Mouse (Mus musculus): ENCODE data around the gene Gm20388. TPM values are rescaled to one million over a fixed set of nuclear protein-coding genes. Genes with fewer than 3 reads are reported as not detected.

The Gm20388 gene
- polyA plus RNA-seq, 1 experiment from 2014 or later, result 1.7 TPM

GRCm38 (mm10) chr8:122260755-122261154, 2350.1 kb downstream of the Gm20388 start:
- Histone ChIP-seq H3K9me3 (no peaks in the 10 kb centered on the region), H3K27ac (no peak overlapping the region; the same call in 1 of the 2 replicates), H3K36me3 (no peaks in the 10 kb centered on the region), H3K4me1 (replicated peaks) (peaks cover 32% of the 10 kb centered on the region), H3K27me3 (ENCODE audit: insufficient read depth, poor library complexity, severe bottlenecking) (peaks cover 50% of the 10 kb centered on the region), H3K4me3 (no peak overlapping the region)
- 51% methylated on average over 9 of the region's 9 CpGs for WGBS
- no peak for DNase-seq (ENCODE audit: low spot score)

- H3K36me3 ChIP-seq, result no peaks in the 10 kb centered on the region
- no peaks in the 10 kb centered on the region for H3K9me3 ChIP-seq
- H3K27me3 ChIP-seq (ENCODE audit: insufficient read depth, poor library complexity, severe bottlenecking), result peaks cover 71% of the 10 kb centered on the region
- H3K4me1 ChIP-seq (replicated peaks), result peaks cover 31% of the 10 kb centered on the region
- no peak overlapping the region for H3K4me3 ChIP-seq
- 67% methylated on average over 16 of the region's 16 CpGs for WGBS
- DNase-seq (ENCODE audit: low spot score), result no peak
- H3K27ac ChIP-seq, result no peak overlapping the region
Measured at GRCm38 (mm10) chr8:122262835-122263234, 2352.2 kb downstream of the Gm20388 start.

- 31% methylated on average over 9 of the region's 9 CpGs for WGBS
- DNase-seq (ENCODE audit: low spot score), result no peak
Measured at GRCm38 (mm10) chr8:122264243-122264642, 2353.6 kb downstream of the Gm20388 start.

GRCm38 (mm10) chr8:122265522-122265921, 2354.9 kb downstream of the Gm20388 start:
- no peak for DNase-seq (ENCODE audit: low spot score)
- H3K36me3 ChIP-seq, result no peaks in the 10 kb centered on the region
- peaks cover 45% of the 10 kb centered on the region for H3K4me1 ChIP-seq (replicated peaks)
- no peaks in the 10 kb centered on the region for H3K9me3 ChIP-seq
- WGBS, result 89% methylated on average over 8 of the region's 8 CpGs
- peak overlapping the region; percentile 16; the same call in 1 of the 2 replicates for H3K27ac ChIP-seq
- no peak overlapping the region for H3K4me3 ChIP-seq
- peaks cover 93% of the 10 kb centered on the region for H3K27me3 ChIP-seq (ENCODE audit: insufficient read depth, poor library complexity, severe bottlenecking)

More at GRCm38 (mm10) chr8:122264243-122264642, 2353.6 kb downstream of the Gm20388 start:
- no peak overlapping the region for H3K4me3 ChIP-seq
- no peaks in the 10 kb centered on the region for H3K9me3 ChIP-seq
- H3K27ac ChIP-seq, result peak overlapping the region; percentile 23; the same call in 1 of the 2 replicates
- H3K36me3 ChIP-seq, result no peaks in the 10 kb centered on the region
- peaks cover 85% of the 10 kb centered on the region for H3K27me3 ChIP-seq (ENCODE audit: insufficient read depth, poor library complexity, severe bottlenecking)
- H3K4me1 ChIP-seq (replicated peaks), result peaks cover 39% of the 10 kb centered on the region

GRCm38 (mm10) chr8:122266867-122267266, 2356.2 kb downstream of the Gm20388 start:
- Histone ChIP-seq H3K27me3 (ENCODE audit: insufficient read depth, poor library complexity, severe bottlenecking) (peaks cover 96% of the 10 kb centered on the region), H3K9me3 (no peaks in the 10 kb centered on the region), H3K36me3 (no peaks in the 10 kb centered on the region), H3K27ac (no peak overlapping the region), H3K4me3 (no peak overlapping the region), H3K4me1 (replicated peaks) (peaks cover 38% of the 10 kb centered on the region)
- WGBS, result 49% methylated on average over 13 of the region's 13 CpGs
- DNase-seq (ENCODE audit: low spot score), result no peak

GRCm38 (mm10) chr8:122268861-122269260, 2358.2 kb downstream of the Gm20388 start:
- 62% methylated on average over 24 of the region's 24 CpGs for WGBS
- Histone ChIP-seq H3K27me3 (ENCODE audit: insufficient read depth, poor library complexity, severe bottlenecking) (peaks cover 85% of the 10 kb centered on the region), H3K4me3 (peak overlapping the region; percentile 55), H3K9me3 (no peaks in the 10 kb centered on the region), H3K27ac (peak overlapping the region; percentile 86), H3K36me3 (no peaks in the 10 kb centered on the region), H3K4me1 (replicated peaks) (peaks cover 38% of the 10 kb centered on the region)
- DNase-seq (ENCODE audit: low spot score), result no peak

GRCm38 (mm10) chr8:122269404-122269803, 2358.8 kb downstream of the Gm20388 start:
- WGBS, result 6% methylated on average over 21 of the region's 21 CpGs
- Histone ChIP-seq H3K4me1 (replicated peaks) (peaks cover 38% of the 10 kb centered on the region), H3K27me3 (ENCODE audit: insufficient read depth, poor library complexity, severe bottlenecking) (peaks cover 86% of the 10 kb centered on the region), H3K9me3 (no peaks in the 10 kb centered on the region), H3K4me3 (peak overlapping the region; percentile 55), H3K36me3 (no peaks in the 10 kb centered on the region), H3K27ac (peak overlapping the region; percentile 86)
- DNase-seq (ENCODE audit: low spot score), result peak; percentile 82

- no peaks in the 10 kb centered on the region for H3K9me3 ChIP-seq
- peaks cover 44% of the 10 kb centered on the region for H3K4me1 ChIP-seq (replicated peaks)
- H3K27me3 ChIP-seq (ENCODE audit: insufficient read depth, poor library complexity, severe bottlenecking), result peaks cover 87% of the 10 kb centered on the region
- no peaks in the 10 kb centered on the region for H3K36me3 ChIP-seq
- no peak overlapping the region for H3K4me3 ChIP-seq
- H3K27ac ChIP-seq, result no peak overlapping the region; the same call in 1 of the 2 replicates
- DNase-seq (ENCODE audit: low spot score), result no peak
- 70% methylated on average over 7 of the region's 7 CpGs for WGBS
Measured at GRCm38 (mm10) chr8:122270555-122270954, 2359.9 kb downstream of the Gm20388 start.

GRCm38 (mm10) chr8:122273152-122273551, 2362.5 kb downstream of the Gm20388 start:
- peaks cover 71% of the 10 kb centered on the region for H3K27me3 ChIP-seq (ENCODE audit: insufficient read depth, poor library complexity, severe bottlenecking)
- peak; percentile 83 for DNase-seq (ENCODE audit: low spot score)
- no peak overlapping the region for H3K27ac ChIP-seq
- peaks cover 61% of the 10 kb centered on the region for H3K4me1 ChIP-seq (replicated peaks)
- H3K36me3 ChIP-seq, result no peaks in the 10 kb centered on the region
- 10% methylated on average over 5 of the region's 5 CpGs for WGBS
- no peaks in the 10 kb centered on the region for H3K9me3 ChIP-seq
- no peak overlapping the region for H3K4me3 ChIP-seq

GRCm38 (mm10) chr8:122273826-122274225, 2363.2 kb downstream of the Gm20388 start:
- Histone ChIP-seq H3K36me3 (no peaks in the 10 kb centered on the region), H3K9me3 (no peaks in the 10 kb centered on the region), H3K4me3 (no peak overlapping the region), H3K4me1 (replicated peaks) (peaks cover 61% of the 10 kb centered on the region), H3K27me3 (ENCODE audit: insufficient read depth, poor library complexity, severe bottlenecking) (peaks cover 64% of the 10 kb centered on the region), H3K27ac (no peak overlapping the region)
- 61% methylated on average over 7 of the region's 7 CpGs for WGBS
- DNase-seq (ENCODE audit: low spot score), result no peak

- no peaks in the 10 kb centered on the region for H3K36me3 ChIP-seq
- 78% methylated on average over 11 of the region's 11 CpGs for WGBS
- peaks cover 54% of the 10 kb centered on the region for H3K4me1 ChIP-seq (replicated peaks)
- H3K9me3 ChIP-seq, result no peaks in the 10 kb centered on the region
- H3K27ac ChIP-seq, result no peak overlapping the region; the same call in 1 of the 2 replicates
- no peak for DNase-seq (ENCODE audit: low spot score)
- H3K4me3 ChIP-seq, result no peak overlapping the region
- H3K27me3 ChIP-seq (ENCODE audit: insufficient read depth, poor library complexity, severe bottlenecking), result peaks cover 65% of the 10 kb centered on the region
Measured at GRCm38 (mm10) chr8:122274651-122275391, 2364.2 kb downstream of the Gm20388 start.

- H3K27ac ChIP-seq, result 0 out of 2 replicates have a peak overlapping the region, but pooled peaks have one; percentile 19
- H3K9me3 ChIP-seq, result no peaks in the 10 kb centered on the region
- 91% methylated on average over 5 of the region's 5 CpGs for WGBS
- DNase-seq (ENCODE audit: low spot score), result no peak
- H3K4me1 ChIP-seq (replicated peaks), result peaks cover 69% of the 10 kb centered on the region
- H3K4me3 ChIP-seq, result no peak overlapping the region
- H3K36me3 ChIP-seq, result no peaks in the 10 kb centered on the region
- H3K27me3 ChIP-seq (ENCODE audit: insufficient read depth, poor library complexity, severe bottlenecking), result peaks cover 55% of the 10 kb centered on the region
Measured at GRCm38 (mm10) chr8:122276308-122276707, 2365.7 kb downstream of the Gm20388 start.

- no peak overlapping the region for H3K4me3 ChIP-seq
- peak overlapping the region; percentile 74 for H3K27ac ChIP-seq
- peak; percentile 33 for DNase-seq (ENCODE audit: low spot score)
- peaks cover 44% of the 10 kb centered on the region for H3K27me3 ChIP-seq (ENCODE audit: insufficient read depth, poor library complexity, severe bottlenecking)
- H3K4me1 ChIP-seq (replicated peaks), result peaks cover 72% of the 10 kb centered on the region
- WGBS, result 80% methylated on average over 18 of the region's 18 CpGs
- H3K36me3 ChIP-seq, result no peaks in the 10 kb centered on the region
- H3K9me3 ChIP-seq, result no peaks in the 10 kb centered on the region
Measured at GRCm38 (mm10) chr8:122277204-122277995, 2366.8 kb downstream of the Gm20388 start.

All from hindbrain, embryonic 10.5 days (tissue).